Mouse (Mus musculus): ENCODE results near the gene Mgat2.

Mgat2 gene

GRCm38 (mm10) chr12:69179371-69179770 lies 4.6 kb upstream of the Mgat2 start:
- DNase-seq (ENCODE audit: low spot score), result no peak

- DNase-seq (ENCODE audit: low spot score), result no peak
Observed at GRCm38 (mm10) chr12:69181800-69182199, 2.2 kb upstream of the Mgat2 start.

- peak; percentile 64 for DNase-seq (ENCODE audit: low spot score)
Observed at GRCm38 (mm10) chr12:69184342-69185295, 662 bp downstream of the Mgat2 start.

GRCm38 (mm10) chr12:69185371-69185770 lies 1.4 kb downstream of the Mgat2 start:
- no peak for DNase-seq (ENCODE audit: low spot score)

GRCm38 (mm10) chr12:69186811-69187471 lies 3.0 kb downstream of the Mgat2 start:
- no peak for DNase-seq (ENCODE audit: low spot score)

- no peak for DNase-seq (ENCODE audit: low spot score)
Observed at GRCm38 (mm10) chr12:69190074-69190473, 6.1 kb downstream of the Mgat2 start.

- DNase-seq (ENCODE audit: low spot score), result no peak
Observed at GRCm38 (mm10) chr12:69190522-69190921, 6.6 kb downstream of the Mgat2 start.

- no peak for DNase-seq (ENCODE audit: low spot score)
Observed at GRCm38 (mm10) chr12:69191396-69191795, 7.4 kb downstream of the Mgat2 start.

GRCm38 (mm10) chr12:69192637-69193036 lies 8.7 kb downstream of the Mgat2 start:
- no peak for DNase-seq (ENCODE audit: low spot score)

GRCm38 (mm10) chr12:69196444-69197377 lies 12.8 kb downstream of the Mgat2 start, which contains the start of gene Gm49383:
TSS of gene Gm49383 (minus strand) at chr12:69197104.
- DNase-seq (ENCODE audit: low spot score), result peak; percentile 95

GRCm38 (mm10) chr12:69197378-69198163 lies 13.6 kb downstream of the Mgat2 start:
- peak; percentile 83 for DNase-seq (ENCODE audit: low spot score)

GRCm38 (mm10) chr12:69198164-69198535 lies 14.2 kb downstream of the Mgat2 start, which contains the start of gene Dnaaf2:
TSS of gene Dnaaf2 (minus strand) at chr12:69198429.
- peak; percentile 96 for DNase-seq (ENCODE audit: low spot score)

- DNase-seq (ENCODE audit: low spot score), result no peak
Observed at GRCm38 (mm10) chr12:69198985-69199384, 15.0 kb downstream of the Mgat2 start.

- peak; percentile 58 for DNase-seq (ENCODE audit: low spot score)
Observed at GRCm38 (mm10) chr12:69204052-69204833, 20.3 kb downstream of the Mgat2 start, which contains the start of gene Gm49384. TSS of gene Gm49384 (minus strand) at chr12:69204267.

- no peak for DNase-seq (ENCODE audit: low spot score)
Observed at GRCm38 (mm10) chr12:69207396-69207795, 23.4 kb downstream of the Mgat2 start.

- DNase-seq (ENCODE audit: low spot score), result no peak
Observed at GRCm38 (mm10) chr12:69207926-69208325, 24.0 kb downstream of the Mgat2 start.

GRCm38 (mm10) chr12:69208520-69208919 lies 24.6 kb downstream of the Mgat2 start:
- DNase-seq (ENCODE audit: low spot score), result no peak

- no peak for DNase-seq (ENCODE audit: low spot score)
Observed at GRCm38 (mm10) chr12:69210056-69210979, 26.4 kb downstream of the Mgat2 start.

GRCm38 (mm10) chr12:69211057-69211456 lies 27.1 kb downstream of the Mgat2 start:
- DNase-seq (ENCODE audit: low spot score), result no peak

Measured in MN1 (cell line).